Comparison of ENCODE assay signal across 16 mouse cellular contexts in the genomic region with DNA sequence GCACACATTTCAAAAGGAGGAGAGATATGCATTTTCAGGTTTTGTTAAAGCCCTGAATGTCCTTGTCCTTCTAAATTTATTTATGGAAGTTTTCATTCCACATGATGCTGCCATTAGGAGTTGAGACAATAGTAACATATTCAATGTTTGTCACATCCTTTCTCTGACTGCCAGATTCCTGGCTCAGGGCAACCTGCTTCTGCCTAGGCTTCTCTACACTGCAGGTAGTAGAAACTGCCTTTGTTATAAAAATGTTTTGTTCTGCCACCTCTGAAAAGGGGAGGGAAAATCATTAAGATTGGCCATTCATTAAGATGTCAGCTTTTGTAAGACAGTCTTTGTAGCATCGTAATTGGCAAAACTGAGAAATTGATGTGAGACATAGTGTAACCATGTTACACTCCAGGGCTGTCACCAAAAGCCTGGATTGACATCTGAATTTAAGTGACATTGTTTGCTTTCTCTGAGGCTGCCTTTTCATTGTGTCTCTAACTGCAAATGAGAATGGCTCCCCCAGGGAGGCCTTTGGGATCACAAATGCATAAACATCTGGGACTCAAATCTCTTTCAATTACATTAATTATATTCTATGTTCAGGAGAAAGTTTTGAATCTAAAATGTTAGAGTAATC.
DNase-seq lines count a peak whose midpoint lies in the region; ATAC-seq lines count a peak whose summit lies in the region.
"Had no signal": no experiment of that assay in that cellular context is flagged by ENCODE, and none has a peak within 500 bp of the region (broad histone marks: within the 10 kb centered on the region; RNA-seq: fewer than 3 reads in every experiment).

No protein-coding gene starts in this region.

- no peaks in the 10 kb centered on the region for H3K27me3 ChIP-seq in neural tube, embryonic 11.5 days (ENCODE audit: control insufficient read depth, insufficient read depth, low read length)
- no peaks in the 10 kb centered on the region for H3K27me3 ChIP-seq in hindbrain, embryonic 13.5 days
- no peaks in the 10 kb centered on the region for H3K27me3 ChIP-seq in midbrain, embryonic 15.5 days (replicated peaks)
- no peaks in the 10 kb centered on the region for H3K27me3 ChIP-seq in liver, embryonic 11.5 days (replicated peaks; ENCODE audit: control insufficient read depth, insufficient read depth, low read length)
- H3K27me3 ChIP-seq: embryonic facial prominence, embryonic 12.5 days; heart, embryonic 13.5 days; megakaryocyte, embryonic 14.5 days had no signal

- H3K4me3 ChIP-seq in neural tube, embryonic 11.5 days (ENCODE audit: low read depth, low read length) = no peak overlapping the region
- no peak overlapping the region for H3K4me3 ChIP-seq in hindbrain, embryonic 13.5 days
- H3K4me3 ChIP-seq in midbrain, embryonic 15.5 days = no peak overlapping the region
- H3K4me3 ChIP-seq in liver, embryonic 11.5 days (ENCODE audit: low read depth, low read length) = no peak overlapping the region
- H3K4me3 ChIP-seq: embryonic facial prominence, embryonic 12.5 days; heart, embryonic 13.5 days; megakaryocyte, embryonic 14.5 days had no signal

- no peaks in the 10 kb centered on the region for H3K4me1 ChIP-seq in neural tube, embryonic 11.5 days (ENCODE audit: control insufficient read depth, insufficient read depth, low read length)
- H3K4me1 ChIP-seq in hindbrain, embryonic 13.5 days (replicated peaks) = peaks cover 18% of the 10 kb centered on the region
- peaks cover 6% of the 10 kb centered on the region for H3K4me1 ChIP-seq in midbrain, embryonic 15.5 days
- H3K4me1 ChIP-seq in liver, embryonic 11.5 days (replicated peaks; ENCODE audit: control insufficient read depth, insufficient read depth, low read length) = no peaks in the 10 kb centered on the region
- H3K4me1 ChIP-seq: embryonic facial prominence, embryonic 12.5 days; heart, embryonic 13.5 days; megakaryocyte, embryonic 14.5 days had no signal

- H3K27ac ChIP-seq in neural tube, embryonic 11.5 days (ENCODE audit: low read depth, low read length) = no peak overlapping the region
- H3K27ac ChIP-seq in hindbrain, embryonic 13.5 days = peak overlapping the region; percentile 58
- H3K27ac ChIP-seq in midbrain, embryonic 15.5 days = 0 out of 2 replicates have a peak overlapping the region, but pooled peaks have one; percentile 29
- no peak overlapping the region for H3K27ac ChIP-seq in liver, embryonic 11.5 days (ENCODE audit: low read depth, low read length)
- H3K27ac ChIP-seq: embryonic facial prominence, embryonic 12.5 days; heart, embryonic 13.5 days; kidney, postnatal 0 days; liver, embryonic 14.5 days had no signal

- no peaks in the 10 kb centered on the region for H3K9me3 ChIP-seq in neural tube, embryonic 11.5 days (ENCODE audit: control insufficient read depth, low read length)
- no peaks in the 10 kb centered on the region for H3K9me3 ChIP-seq in hindbrain, embryonic 13.5 days
- no peaks in the 10 kb centered on the region for H3K9me3 ChIP-seq in midbrain, embryonic 15.5 days
- no peaks in the 10 kb centered on the region for H3K9me3 ChIP-seq in liver, embryonic 11.5 days (ENCODE audit: control insufficient read depth, low read length)
- H3K9me3 ChIP-seq: embryonic facial prominence, embryonic 12.5 days; heart, embryonic 13.5 days; megakaryocyte, embryonic 14.5 days had no signal

- DNase-seq in neural tube, embryonic 11.5 days (ENCODE audit: low spot score) = no peak
- no peak for DNase-seq in neural tube, embryonic 10.5 days (ENCODE audit: extremely low spot score, low spot score)
- peak; percentile 38 for DNase-seq in retina, postnatal 1 day
- DNase-seq in right cerebral cortex, postnatal 14 days = no peak
- DNase-seq in thymus, postnatal 14 days = no peak
- DNase-seq in liver, embryonic 11.5 days (ENCODE audit: low spot score) = no peak
- DNase-seq: heart, postnatal 4 days; thymus, postnatal 4 days had no signal

- no peak overlapping the region for H3K4me2 ChIP-seq in neural tube, embryonic 11.5 days (ENCODE audit: low read depth)
- H3K4me2 ChIP-seq in hindbrain, embryonic 13.5 days = no peak overlapping the region
- H3K4me2 ChIP-seq in midbrain, embryonic 15.5 days = no peak overlapping the region
- H3K4me2 ChIP-seq in liver, embryonic 11.5 days = no peak overlapping the region
- H3K4me2 ChIP-seq: embryonic facial prominence, embryonic 12.5 days; heart, embryonic 13.5 days had no signal

- WGBS in neural tube, embryonic 11.5 days = 21% methylated on average over 1 of the region's 1 CpGs
- 15% methylated on average over 1 of the region's 1 CpGs for WGBS in hindbrain, embryonic 13.5 days
- WGBS in midbrain, embryonic 15.5 days = 17% methylated on average over 1 of the region's 1 CpGs
- WGBS in liver, embryonic 11.5 days = 80% methylated on average over 1 of the region's 1 CpGs

- no peak overlapping the region for H3K9ac ChIP-seq in neural tube, embryonic 11.5 days (ENCODE audit: low read length)
- no peak overlapping the region for H3K9ac ChIP-seq in hindbrain, embryonic 13.5 days
- H3K9ac ChIP-seq in midbrain, embryonic 15.5 days = no peak overlapping the region
- no peak overlapping the region for H3K9ac ChIP-seq in liver, embryonic 11.5 days (ENCODE audit: low read depth, low read length)
- H3K9ac ChIP-seq: embryonic facial prominence, embryonic 12.5 days; heart, embryonic 13.5 days; liver, embryonic 14.5 days had no signal

- no peaks in the 10 kb centered on the region for H3K36me3 ChIP-seq in neural tube, embryonic 11.5 days (ENCODE audit: control insufficient read depth, insufficient read depth, low read length)
- H3K36me3 ChIP-seq in hindbrain, embryonic 13.5 days = no peaks in the 10 kb centered on the region
- no peaks in the 10 kb centered on the region for H3K36me3 ChIP-seq in midbrain, embryonic 15.5 days (replicated peaks)
- no peaks in the 10 kb centered on the region for H3K36me3 ChIP-seq in liver, embryonic 11.5 days (ENCODE audit: control insufficient read depth, insufficient read depth, low read length)
- H3K36me3 ChIP-seq: embryonic facial prominence, embryonic 12.5 days; heart, embryonic 13.5 days had no signal

- peak; percentile 37; the same call in 1 of the 2 replicates for ATAC-seq in neural tube, embryonic 11.5 days (ENCODE audit: insufficient read depth, low FRiP score, low TSS enrichment)
- peak; percentile 85 for ATAC-seq in hindbrain, embryonic 13.5 days (ENCODE audit: low FRiP score)
- peak; percentile 83 for ATAC-seq in midbrain, embryonic 15.5 days (replicated peaks)
- no peak for ATAC-seq in liver, embryonic 11.5 days (replicated peaks; ENCODE audit: low FRiP score)
- ATAC-seq: intestine, postnatal 0 days had no signal

Comparison
In these comparisons a context has a peak if more than half of its experiments do, and no peak if none do; other contexts are left out.
1. H3K27ac ChIP-seq: peak in hindbrain, embryonic 13.5 days (single experiment) and midbrain, embryonic 15.5 days (single experiment); none in neural tube, embryonic 11.5 days (single experiment) and liver, embryonic 11.5 days (single experiment).